Mouse (Mus musculus): ENCODE measurements around the gene Agtpbp1. TPM values are rescaled to one million over a fixed set of nuclear protein-coding genes. Genes with fewer than 3 reads are reported as not detected.

The Agtpbp1 gene
- polyA plus RNA-seq, 1 experiment = 1.7 TPM

GRCm38 (mm10) chr13:59558776-59559175 is 26.3 kb downstream of the Agtpbp1 start:
- no peak for TF ChIP-seq POLR2A (IDR thresholded peaks at IDR 0.05; ENCODE audit: low read depth, low read length)
- no peak for TF ChIP-seq CTCF (IDR thresholded peaks at IDR 0.05; ENCODE audit: extremely low read depth, insufficient read length, insufficient replicate concordance, low read depth, low read length)
- WGBS = 75% methylated on average over 5 of the region's 5 CpGs

GRCm38 (mm10) chr13:59557185-59557985 is 27.6 kb downstream of the Agtpbp1 start:
- peaks cover 11% of the 10 kb centered on the region for H3K4me1 ChIP-seq (ENCODE audit: control insufficient read depth, insufficient read depth, insufficient read length, low read length)
- TF ChIP-seq CTCF (IDR thresholded peaks at IDR 0.05; ENCODE audit: extremely low read depth, insufficient read length, insufficient replicate concordance, low read depth, low read length) (no peak), POLR2A (IDR thresholded peaks at IDR 0.05; ENCODE audit: low read depth, low read length) (no peak; the same call in 1 of the 2 replicates)
- 1% methylated on average over 49 of the region's 73 CpGs for WGBS
- H3K27ac ChIP-seq (ENCODE audit: insufficient read depth, low read depth, low read length) = peak overlapping the region; percentile 6; the same call in 1 of the 2 replicates
- H3K27me3 ChIP-seq (ENCODE audit: control insufficient read depth, insufficient read depth, low read length) = peaks cover 6% of the 10 kb centered on the region
- H3K4me3 ChIP-seq (ENCODE audit: low read depth, low read length) = peak overlapping the region; percentile 75
- H3K36me3 ChIP-seq (ENCODE audit: control insufficient read depth, insufficient read depth, low read length) = no peaks in the 10 kb centered on the region

More at GRCm38 (mm10) chr13:59558776-59559175, 26.3 kb downstream of the Agtpbp1 start:
- Histone ChIP-seq H3K27ac (ENCODE audit: insufficient read depth, low read depth, low read length) (no peak overlapping the region), H3K27me3 (ENCODE audit: control insufficient read depth, insufficient read depth, low read length) (peaks cover 10% of the 10 kb centered on the region), H3K4me1 (ENCODE audit: control insufficient read depth, insufficient read depth, insufficient read length, low read length) (peaks cover 11% of the 10 kb centered on the region), H3K36me3 (ENCODE audit: control insufficient read depth, insufficient read depth, low read length) (no peaks in the 10 kb centered on the region), H3K4me3 (ENCODE audit: low read depth, low read length) (no peak overlapping the region)

GRCm38 (mm10) chr13:59556670-59557069 is 28.4 kb downstream of the Agtpbp1 start:
- TF ChIP-seq POLR2A (IDR thresholded peaks at IDR 0.05; ENCODE audit: low read depth, low read length) (no peak), CTCF (IDR thresholded peaks at IDR 0.05; ENCODE audit: extremely low read depth, insufficient read length, insufficient replicate concordance, low read depth, low read length) (no peak)
- peak overlapping the region; percentile 10; the same call in 1 of the 2 replicates for H3K27ac ChIP-seq (ENCODE audit: insufficient read depth, low read depth, low read length)
- H3K27me3 ChIP-seq (ENCODE audit: control insufficient read depth, insufficient read depth, low read length) = peaks cover 6% of the 10 kb centered on the region
- no peaks in the 10 kb centered on the region for H3K36me3 ChIP-seq (ENCODE audit: control insufficient read depth, insufficient read depth, low read length)
- peaks cover 6% of the 10 kb centered on the region for H3K4me1 ChIP-seq (ENCODE audit: control insufficient read depth, insufficient read depth, insufficient read length, low read length)
- H3K4me3 ChIP-seq (ENCODE audit: low read depth, low read length) = peak overlapping the region; percentile 75
- WGBS = under 1% methylated on average over 45 of the region's 45 CpGs

GRCm38 (mm10) chr13:59555613-59556192 is 29.3 kb downstream of the Agtpbp1 start:
- Histone ChIP-seq H3K36me3 (ENCODE audit: control insufficient read depth, insufficient read depth, low read length) (no peaks in the 10 kb centered on the region), H3K27me3 (ENCODE audit: control insufficient read depth, insufficient read depth, low read length) (peaks cover 6% of the 10 kb centered on the region), H3K27ac (ENCODE audit: insufficient read depth, low read depth, low read length) (no peak overlapping the region), H3K4me1 (ENCODE audit: control insufficient read depth, insufficient read depth, insufficient read length, low read length) (peaks cover 6% of the 10 kb centered on the region), H3K4me3 (ENCODE audit: low read depth, low read length) (no peak overlapping the region)
- 33% methylated on average over 8 of the region's 8 CpGs for whole genome bisulfite sequencing
- TF ChIP-seq CTCF (IDR thresholded peaks at IDR 0.05; ENCODE audit: extremely low read depth, insufficient read length, insufficient replicate concordance, low read depth, low read length) (no peak), POLR2A (IDR thresholded peaks at IDR 0.05; ENCODE audit: low read depth, low read length) (no peak)

- WGBS = 36% methylated on average over 17 of the region's 17 CpGs
- Histone ChIP-seq H3K4me1 (ENCODE audit: control insufficient read depth, insufficient read depth, insufficient read length, low read length) (peaks cover 6% of the 10 kb centered on the region), H3K27ac (ENCODE audit: insufficient read depth, low read depth, low read length) (no peak overlapping the region), H3K36me3 (ENCODE audit: control insufficient read depth, insufficient read depth, low read length) (no peaks in the 10 kb centered on the region), H3K4me3 (ENCODE audit: low read depth, low read length) (peak overlapping the region; percentile 22; the same call in 1 of the 2 replicates), H3K27me3 (ENCODE audit: control insufficient read depth, insufficient read depth, low read length) (peaks cover 6% of the 10 kb centered on the region)
- TF ChIP-seq CTCF (IDR thresholded peaks at IDR 0.05; ENCODE audit: extremely low read depth, insufficient read length, insufficient replicate concordance, low read depth, low read length) = no peak
- TF ChIP-seq POLR2A (IDR thresholded peaks at IDR 0.05; ENCODE audit: low read depth, low read length) = no peak
These were observed 30.1 kb downstream of the Agtpbp1 start for GRCm38 (mm10) chr13:59554772-59555505.

GRCm38 (mm10) chr13:59552751-59553150 is 32.3 kb downstream of the Agtpbp1 start:
- peaks cover 6% of the 10 kb centered on the region for H3K27me3 ChIP-seq (ENCODE audit: control insufficient read depth, insufficient read depth, low read length)
- 77% methylated on average over 2 of the region's 2 CpGs for WGBS
- peaks cover 9% of the 10 kb centered on the region for H3K4me1 ChIP-seq (ENCODE audit: control insufficient read depth, insufficient read depth, insufficient read length, low read length)
- no peaks in the 10 kb centered on the region for H3K36me3 ChIP-seq (ENCODE audit: control insufficient read depth, insufficient read depth, low read length)
- no peak overlapping the region for H3K4me3 ChIP-seq (ENCODE audit: low read depth, low read length)
- TF ChIP-seq POLR2A (IDR thresholded peaks at IDR 0.05; ENCODE audit: low read depth, low read length) (no peak), CTCF (IDR thresholded peaks at IDR 0.05; ENCODE audit: extremely low read depth, insufficient read length, insufficient replicate concordance, low read depth, low read length) (no peak)
- no peak overlapping the region for H3K27ac ChIP-seq (ENCODE audit: insufficient read depth, low read depth, low read length)
